Mouse (Mus musculus) ZHBTc4 (cell line): ENCODE results near the gene Sult2a4.
"Not testable (repeated sequence)": the region's sequence is repeated elsewhere in the genome, so short reads cannot be mapped to it uniquely, and the experiment has no call there.

Experiments used
- DNase-seq: peaks from one replicate; pipeline ENCODE4 v3.0.0-alpha.2; 2011; ENCODE audit warnings: low read depth, low spot score

Gene Sult2a4

DNA sequence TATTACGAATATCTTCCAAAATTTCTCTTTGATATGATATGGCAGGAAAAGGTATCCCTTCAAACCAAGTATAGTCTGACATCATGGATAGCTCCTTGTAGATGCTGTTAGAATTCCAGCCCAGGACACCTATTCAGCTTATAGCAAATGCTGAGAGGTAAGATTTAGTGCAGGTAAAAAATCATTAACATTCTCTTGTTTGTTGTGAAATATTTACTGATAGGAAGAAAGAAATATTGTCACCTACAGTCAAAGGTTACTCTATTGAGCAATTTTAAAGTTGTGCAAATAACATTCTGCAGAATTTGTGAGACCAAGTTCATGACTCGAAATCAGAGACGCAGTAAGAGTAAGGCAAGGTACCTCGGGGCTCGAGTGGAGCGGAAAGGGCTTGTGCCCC is at the start of gene Sult2a4:
Gene Sult2a4, minus strand, starts transcription at position 101 of the 400 bp plus-strand sequence.
- not testable (repeated sequence) for DNase-seq

DNA sequence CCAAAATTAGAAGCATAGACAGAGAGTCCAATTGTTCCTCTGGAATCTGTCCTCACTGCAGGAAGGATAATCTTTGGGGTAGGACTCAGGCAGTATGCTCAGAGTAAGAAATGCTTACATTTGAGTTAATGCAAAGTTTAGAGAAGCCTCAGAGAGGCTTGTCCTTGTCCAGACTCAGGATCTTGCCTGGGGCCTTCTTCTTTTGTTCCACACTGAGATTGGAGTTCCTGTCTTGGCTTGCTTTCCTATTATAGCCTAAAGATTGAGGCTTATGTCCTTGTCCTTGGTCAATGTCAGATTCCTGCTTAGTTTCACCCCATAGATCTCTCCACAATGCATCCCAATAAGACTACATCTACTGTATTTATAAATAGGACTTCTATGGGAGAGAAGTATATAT is 41.4 kb upstream of the Sult2a4 start:
- DNase-seq = peak; percentile 67

DNA sequence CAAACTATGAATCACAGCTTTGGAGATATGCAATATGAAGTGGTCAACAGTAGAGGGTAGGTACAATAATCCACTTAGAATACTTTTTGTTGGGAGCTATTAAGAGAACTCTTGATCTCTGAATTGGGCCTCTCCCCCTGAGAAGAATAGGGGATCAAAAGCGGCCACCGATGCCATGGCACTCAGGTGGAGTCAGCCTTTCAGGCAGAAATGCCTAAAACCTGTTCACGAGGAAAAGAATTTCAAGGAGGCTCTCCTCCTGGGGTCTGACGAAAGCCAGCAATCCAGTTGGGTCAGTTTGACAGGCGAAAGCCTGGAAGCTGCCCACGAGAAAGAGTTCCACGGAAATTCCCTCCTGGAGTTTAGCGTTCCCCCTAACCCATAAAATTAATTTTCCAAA is 23.7 kb upstream of the Sult2a4 start:
- no peak for DNase-seq

DNA sequence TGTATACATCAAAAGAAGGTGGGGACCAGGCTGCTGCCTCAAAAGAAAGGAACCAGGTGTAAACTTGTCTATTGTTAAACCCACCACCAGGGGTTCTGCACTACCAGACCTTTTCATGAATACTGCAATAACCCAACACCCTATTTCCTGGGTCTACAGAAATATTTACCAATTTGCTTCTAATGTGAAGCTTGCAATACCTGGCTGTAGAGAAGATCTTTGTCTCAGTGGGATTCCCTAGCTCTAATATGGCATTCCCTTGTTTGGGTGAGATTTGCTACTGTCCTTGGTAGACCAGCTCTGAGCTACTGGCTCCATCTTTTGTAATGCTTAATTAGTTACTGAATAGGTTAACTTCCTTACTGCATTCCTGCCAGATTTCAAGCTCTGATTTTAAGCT is 21.3 kb upstream of the Sult2a4 start:
- DNase-seq = peak; percentile 57
